Mouse (Mus musculus): ENCODE results near the gene Diaph3. TPM values are rescaled to one million over a fixed set of nuclear protein-coding genes. Genes with fewer than 3 reads are reported as not detected.

The Diaph3 gene
- polyA plus RNA-seq, 1 experiment from 2014 or later: 15.3 TPM

- Histone ChIP-seq H3K27me3 (ENCODE audit: control insufficient read depth, insufficient read depth, low read length) (no peaks in the 10 kb centered on the region), H3K4me3 (ENCODE audit: control insufficient read depth in 1 of 2, insufficient read depth in 1 of 2, low read depth in 1 of 2, low read length in 2 of 2) (no peak overlapping the region), H3K9me3 (ENCODE audit: control insufficient read depth, low read length) (no peaks in the 10 kb centered on the region), H3K9ac (ENCODE audit: low read length) (no peak overlapping the region), H3K36me3 (ENCODE audit: control insufficient read depth, insufficient read depth, low read length) (no peaks in the 10 kb centered on the region), H3K4me2 (ENCODE audit: low read length) (no peak overlapping the region), H3K27ac (replicated peaks in 1 of 2; ENCODE audit: control insufficient read depth in 1 of 2, insufficient read depth in 1 of 2, low read depth in 2 of 2, low read length in 2 of 2) (no peak overlapping the region), H3K4me1 (ENCODE audit: control insufficient read depth in 2 of 2, insufficient read depth in 2 of 2, low read length in 2 of 2) (peaks cover 0 to 9% of the 10 kb centered on the region in 2 experiments; a peak in 1 of 4 replicates)
- WGBS: 46% methylated on average over 2 of the region's 2 CpGs
- no peak for ATAC-seq (ENCODE audit: insufficient number of reproducible peaks, insufficient read depth, low FRiP score, low read depth)
These were observed 30.4 kb downstream of the Diaph3 start for GRCm38 (mm10) chr14:87110634-87111033.

- Histone ChIP-seq H3K4me2 (ENCODE audit: low read length) (no peak overlapping the region), H3K36me3 (ENCODE audit: control insufficient read depth, insufficient read depth, low read length) (no peaks in the 10 kb centered on the region), H3K9me3 (ENCODE audit: control insufficient read depth, low read length) (no peaks in the 10 kb centered on the region), H3K27me3 (ENCODE audit: control insufficient read depth, insufficient read depth, low read length) (no peaks in the 10 kb centered on the region), H3K4me3 (ENCODE audit: control insufficient read depth in 1 of 2, insufficient read depth in 1 of 2, low read depth in 1 of 2, low read length in 2 of 2) (no peak overlapping the region), H3K9ac (ENCODE audit: low read length) (no peak overlapping the region), H3K27ac (replicated peaks in 1 of 2; ENCODE audit: control insufficient read depth in 1 of 2, insufficient read depth in 1 of 2, low read depth in 2 of 2, low read length in 2 of 2) (no peak overlapping the region), H3K4me1 (ENCODE audit: control insufficient read depth in 2 of 2, insufficient read depth in 2 of 2, low read length in 2 of 2) (no peaks in the 10 kb centered on the region)
- ATAC-seq (ENCODE audit: insufficient number of reproducible peaks, insufficient read depth, low FRiP score, low read depth): no peak
- WGBS: 48% methylated on average over 1 of the region's 1 CpGs
These were observed 41.5 kb downstream of the Diaph3 start for GRCm38 (mm10) chr14:87099380-87100088.

GRCm38 (mm10) chr14:87098093-87098492 is 42.9 kb downstream of the Diaph3 start:
- Histone ChIP-seq H3K4me2 (ENCODE audit: low read length) (no peak overlapping the region), H3K4me3 (ENCODE audit: control insufficient read depth in 1 of 2, insufficient read depth in 1 of 2, low read depth in 1 of 2, low read length in 2 of 2) (no peak overlapping the region), H3K4me1 (ENCODE audit: control insufficient read depth in 2 of 2, insufficient read depth in 2 of 2, low read length in 2 of 2) (no peaks in the 10 kb centered on the region), H3K27ac (replicated peaks in 1 of 2; ENCODE audit: control insufficient read depth in 1 of 2, insufficient read depth in 1 of 2, low read depth in 2 of 2, low read length in 2 of 2) (no peak overlapping the region), H3K36me3 (ENCODE audit: control insufficient read depth, insufficient read depth, low read length) (no peaks in the 10 kb centered on the region), H3K9me3 (ENCODE audit: control insufficient read depth, low read length) (no peaks in the 10 kb centered on the region), H3K27me3 (ENCODE audit: control insufficient read depth, insufficient read depth, low read length) (no peaks in the 10 kb centered on the region), H3K9ac (ENCODE audit: low read length) (no peak overlapping the region)
- 70% methylated on average over 2 of the region's 2 CpGs for WGBS
- no peak for ATAC-seq (ENCODE audit: insufficient number of reproducible peaks, insufficient read depth, low FRiP score, low read depth)

GRCm38 (mm10) chr14:87091522-87091921 is 49.5 kb downstream of the Diaph3 start:
- no peak overlapping the region for H3K27ac ChIP-seq (replicated peaks in 1 of 2; ENCODE audit: control insufficient read depth in 1 of 2, insufficient read depth in 1 of 2, low read depth in 2 of 2, low read length in 2 of 2)
- no peak overlapping the region for H3K4me2 ChIP-seq (ENCODE audit: low read length)
- 93% methylated on average over 3 of the region's 3 CpGs for WGBS
- H3K9ac ChIP-seq (ENCODE audit: low read length): no peak overlapping the region
- H3K9me3 ChIP-seq (ENCODE audit: control insufficient read depth, low read length): no peaks in the 10 kb centered on the region
- H3K27me3 ChIP-seq (ENCODE audit: control insufficient read depth, insufficient read depth, low read length): no peaks in the 10 kb centered on the region
- no peak for ATAC-seq (ENCODE audit: insufficient number of reproducible peaks, insufficient read depth, low FRiP score, low read depth)
- H3K4me1 ChIP-seq (ENCODE audit: control insufficient read depth in 2 of 2, insufficient read depth in 2 of 2, low read length in 2 of 2): no peaks in the 10 kb centered on the region
- no peaks in the 10 kb centered on the region for H3K36me3 ChIP-seq (ENCODE audit: control insufficient read depth, insufficient read depth, low read length)
- H3K4me3 ChIP-seq (ENCODE audit: control insufficient read depth in 1 of 2, insufficient read depth in 1 of 2, low read depth in 1 of 2, low read length in 2 of 2): no peak overlapping the region

- no peak for ATAC-seq (ENCODE audit: insufficient number of reproducible peaks, insufficient read depth, low FRiP score, low read depth)
- H3K36me3 ChIP-seq (ENCODE audit: control insufficient read depth, insufficient read depth, low read length): no peaks in the 10 kb centered on the region
- WGBS: 86% methylated on average over 5 of the region's 5 CpGs
These were observed 49.9 kb downstream of the Diaph3 start for GRCm38 (mm10) chr14:87091108-87091507.

GRCm38 (mm10) chr14:87088928-87089327 is 52.1 kb downstream of the Diaph3 start:
- no peaks in the 10 kb centered on the region for H3K36me3 ChIP-seq (ENCODE audit: control insufficient read depth, insufficient read depth, low read length)
- H3K9ac ChIP-seq (ENCODE audit: low read length): no peak overlapping the region
- no peaks in the 10 kb centered on the region for H3K27me3 ChIP-seq (ENCODE audit: control insufficient read depth, insufficient read depth, low read length)
- WGBS: 61% methylated on average over 4 of the region's 4 CpGs
- H3K4me2 ChIP-seq (ENCODE audit: low read length): no peak overlapping the region
- ATAC-seq (ENCODE audit: insufficient number of reproducible peaks, insufficient read depth, low FRiP score, low read depth): no peak
- no peak overlapping the region for H3K27ac ChIP-seq (replicated peaks in 1 of 2; ENCODE audit: control insufficient read depth in 1 of 2, insufficient read depth in 1 of 2, low read depth in 2 of 2, low read length in 2 of 2)
- no peak overlapping the region for H3K4me3 ChIP-seq (ENCODE audit: control insufficient read depth in 1 of 2, insufficient read depth in 1 of 2, low read depth in 1 of 2, low read length in 2 of 2)
- H3K4me1 ChIP-seq (ENCODE audit: control insufficient read depth in 2 of 2, insufficient read depth in 2 of 2, low read length in 2 of 2): no peaks in the 10 kb centered on the region
- no peaks in the 10 kb centered on the region for H3K9me3 ChIP-seq (ENCODE audit: control insufficient read depth, low read length)

More at GRCm38 (mm10) chr14:87091108-87091507, 49.9 kb downstream of the Diaph3 start:
- Histone ChIP-seq H3K4me1 (ENCODE audit: control insufficient read depth in 2 of 2, insufficient read depth in 2 of 2, low read length in 2 of 2) (no peaks in the 10 kb centered on the region), H3K9me3 (ENCODE audit: control insufficient read depth, low read length) (no peaks in the 10 kb centered on the region), H3K4me3 (ENCODE audit: control insufficient read depth in 1 of 2, insufficient read depth in 1 of 2, low read depth in 1 of 2, low read length in 2 of 2) (no peak overlapping the region), H3K4me2 (ENCODE audit: low read length) (no peak overlapping the region), H3K27me3 (ENCODE audit: control insufficient read depth, insufficient read depth, low read length) (no peaks in the 10 kb centered on the region), H3K27ac (replicated peaks in 1 of 2; ENCODE audit: control insufficient read depth in 1 of 2, insufficient read depth in 1 of 2, low read depth in 2 of 2, low read length in 2 of 2) (no peak overlapping the region), H3K9ac (ENCODE audit: low read length) (no peak overlapping the region)

- Histone ChIP-seq H3K9ac (ENCODE audit: low read length) (no peak overlapping the region), H3K4me1 (ENCODE audit: control insufficient read depth in 2 of 2, insufficient read depth in 2 of 2, low read length in 2 of 2) (no peaks in the 10 kb centered on the region), H3K4me3 (ENCODE audit: control insufficient read depth in 1 of 2, insufficient read depth in 1 of 2, low read depth in 1 of 2, low read length in 2 of 2) (no peak overlapping the region), H3K27me3 (ENCODE audit: control insufficient read depth, insufficient read depth, low read length) (no peaks in the 10 kb centered on the region), H3K27ac (replicated peaks in 1 of 2; ENCODE audit: control insufficient read depth in 1 of 2, insufficient read depth in 1 of 2, low read depth in 2 of 2, low read length in 2 of 2) (no peak overlapping the region), H3K4me2 (ENCODE audit: low read length) (no peak overlapping the region), H3K36me3 (ENCODE audit: control insufficient read depth, insufficient read depth, low read length) (no peaks in the 10 kb centered on the region), H3K9me3 (ENCODE audit: control insufficient read depth, low read length) (no peaks in the 10 kb centered on the region)
- ATAC-seq (ENCODE audit: insufficient number of reproducible peaks, insufficient read depth, low FRiP score, low read depth): no peak
- 56% methylated on average over 5 of the region's 5 CpGs for WGBS
These were observed 52.6 kb downstream of the Diaph3 start for GRCm38 (mm10) chr14:87088456-87088855.

- H3K4me2 ChIP-seq (ENCODE audit: low read length): no peak overlapping the region
- H3K4me1 ChIP-seq (ENCODE audit: control insufficient read depth in 2 of 2, insufficient read depth in 2 of 2, low read length in 2 of 2): no peaks in the 10 kb centered on the region
- H3K9me3 ChIP-seq (ENCODE audit: control insufficient read depth, low read length): no peaks in the 10 kb centered on the region
- H3K4me3 ChIP-seq (ENCODE audit: control insufficient read depth in 1 of 2, insufficient read depth in 1 of 2, low read depth in 1 of 2, low read length in 2 of 2): no peak overlapping the region
- no peaks in the 10 kb centered on the region for H3K36me3 ChIP-seq (ENCODE audit: control insufficient read depth, insufficient read depth, low read length)
- no peaks in the 10 kb centered on the region for H3K27me3 ChIP-seq (ENCODE audit: control insufficient read depth, insufficient read depth, low read length)
- WGBS: 76% methylated on average over 1 of the region's 1 CpGs
- ATAC-seq (ENCODE audit: insufficient number of reproducible peaks, insufficient read depth, low FRiP score, low read depth): no peak
- no peak overlapping the region for H3K27ac ChIP-seq (replicated peaks in 1 of 2; ENCODE audit: control insufficient read depth in 1 of 2, insufficient read depth in 1 of 2, low read depth in 2 of 2, low read length in 2 of 2)
- no peak overlapping the region for H3K9ac ChIP-seq (ENCODE audit: low read length)
These were observed 53.0 kb downstream of the Diaph3 start for GRCm38 (mm10) chr14:87087996-87088395.
